Mouse (Mus musculus): ENCODE data around the gene Ipo8. TPM values are rescaled to one million over a fixed set of nuclear protein-coding genes. Genes with fewer than 3 reads are reported as not detected.

Ipo8 gene
- polyA plus RNA-seq, 1 experiment from 2014 or later = 15.4 TPM

GRCm38 (mm10) chr6:148751400-148751799, 79.9 kb downstream of the Ipo8 start:
- no peaks in the 10 kb centered on the region for H3K36me3 ChIP-seq
- H3K9me3 ChIP-seq = no peaks in the 10 kb centered on the region
- H3K4me2 ChIP-seq = no peak overlapping the region
- H3K4me3 ChIP-seq = no peak overlapping the region
- H3K4me1 ChIP-seq = no peaks in the 10 kb centered on the region
- no peak overlapping the region for H3K9ac ChIP-seq
- no peaks in the 10 kb centered on the region for H3K27me3 ChIP-seq (replicated peaks)
- WGBS = 61% methylated on average over 2 of the region's 2 CpGs
- no peak overlapping the region for H3K27ac ChIP-seq (replicated peaks)
- ATAC-seq (ENCODE audit: extremely low read depth, insufficient number of reproducible peaks, low FRiP score, low TSS enrichment) = no peak

DNA sequence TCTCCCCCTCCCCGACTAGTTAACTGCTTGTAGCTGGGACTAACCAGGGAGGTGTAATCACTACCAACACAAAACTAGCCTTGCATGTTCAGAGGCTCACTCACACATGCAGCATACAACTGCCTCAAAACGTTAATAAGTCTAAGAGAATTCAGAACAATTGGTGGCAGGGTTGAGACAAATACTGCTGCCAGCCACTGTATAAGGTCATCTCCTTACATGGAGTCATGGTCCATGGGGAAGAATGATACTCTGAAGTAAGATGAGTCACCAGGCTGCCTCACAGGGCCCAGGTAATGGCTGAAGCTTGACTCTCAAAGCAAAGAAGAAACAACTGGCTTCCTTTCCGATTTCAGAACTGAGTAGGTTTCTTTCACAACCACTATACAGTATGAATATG, 81.1 kb downstream of the Ipo8 start:
- Histone ChIP-seq H3K4me1 (no peaks in the 10 kb centered on the region), H3K27ac (replicated peaks) (no peak overlapping the region), H3K4me3 (no peak overlapping the region), H3K36me3 (no peaks in the 10 kb centered on the region), H3K9me3 (no peaks in the 10 kb centered on the region), H3K9ac (no peak overlapping the region), H3K4me2 (no peak overlapping the region), H3K27me3 (replicated peaks) (no peaks in the 10 kb centered on the region)
- WGBS = 74% methylated on average over 3 of the region's 3 CpGs
- ATAC-seq (ENCODE audit: extremely low read depth, insufficient number of reproducible peaks, low FRiP score, low TSS enrichment) = no peak

DNA sequence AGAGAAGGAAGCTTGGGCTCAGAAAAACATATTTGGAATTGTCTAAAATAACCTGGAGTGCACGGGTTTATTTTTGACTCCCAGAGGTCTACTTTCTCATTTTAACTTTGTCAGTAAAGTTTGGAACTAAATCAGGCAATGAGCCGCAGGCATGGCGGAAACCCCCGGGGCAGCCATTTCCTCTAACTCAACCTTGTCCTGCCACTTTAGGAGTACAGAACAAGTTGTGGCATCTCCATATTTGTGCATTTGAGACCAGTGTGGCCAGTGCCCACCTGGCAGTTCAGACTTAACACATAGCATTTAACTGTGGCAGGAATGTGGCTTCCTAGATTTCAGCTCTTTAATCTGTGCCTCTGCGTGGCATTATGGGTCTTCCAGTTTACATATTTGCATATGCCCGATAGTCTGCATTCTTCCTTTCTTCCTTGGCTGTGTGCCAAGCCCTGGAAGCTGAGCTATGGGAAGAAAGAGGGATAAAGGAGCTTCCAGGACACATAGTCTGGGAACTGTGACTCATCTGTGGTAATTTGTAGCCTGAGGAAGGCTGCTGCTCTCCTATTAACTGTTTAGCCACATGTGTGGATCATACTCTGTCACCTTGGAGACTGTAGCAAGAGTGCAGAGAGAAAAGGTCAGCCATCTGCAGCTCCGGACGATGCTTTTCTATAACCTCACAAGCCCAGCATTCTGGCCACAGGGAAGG, 90.6 kb downstream of the Ipo8 start:
- 65% methylated on average over 8 of the region's 8 CpGs for WGBS

DNA sequence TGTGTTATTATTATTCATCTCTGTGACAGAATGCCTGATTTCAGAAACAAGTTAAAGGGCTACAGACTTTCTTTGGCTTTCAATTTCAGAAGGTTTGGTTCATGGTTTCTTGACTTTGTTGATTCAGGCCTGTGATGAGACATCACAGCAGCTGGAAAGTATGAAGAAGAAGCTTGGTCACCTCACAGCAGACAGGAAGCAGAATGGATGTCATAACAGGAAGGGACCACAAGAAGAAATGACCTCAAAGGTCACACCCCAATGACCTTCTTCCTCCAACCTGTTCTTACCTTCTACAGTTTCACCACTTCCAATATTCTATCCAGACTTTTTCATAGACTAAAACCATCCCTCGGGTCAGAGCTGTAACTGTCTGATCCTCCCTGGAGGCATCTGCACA, 94.9 kb downstream of the Ipo8 start:
- Histone ChIP-seq H3K36me3 (no peaks in the 10 kb centered on the region), H3K27ac (replicated peaks) (no peak overlapping the region), H3K27me3 (replicated peaks) (no peaks in the 10 kb centered on the region), H3K4me3 (no peak overlapping the region), H3K9me3 (no peaks in the 10 kb centered on the region), H3K4me1 (peaks cover 9% of the 10 kb centered on the region), H3K9ac (no peak overlapping the region), H3K4me2 (no peak overlapping the region)
- WGBS = 67% methylated on average over 1 of the region's 1 CpGs
- no peak for ATAC-seq (ENCODE audit: extremely low read depth, insufficient number of reproducible peaks, low FRiP score, low TSS enrichment)

More for the DNA sequence above, 90.6 kb downstream of the Ipo8 start:
- Histone ChIP-seq H3K27ac (replicated peaks) (no peak overlapping the region), H3K4me3 (no peak overlapping the region), H3K27me3 (replicated peaks) (no peaks in the 10 kb centered on the region), H3K36me3 (no peaks in the 10 kb centered on the region), H3K4me1 (peaks cover 9% of the 10 kb centered on the region), H3K9me3 (no peaks in the 10 kb centered on the region), H3K9ac (no peak overlapping the region), H3K4me2 (no peak overlapping the region)
- no peak for ATAC-seq (ENCODE audit: extremely low read depth, insufficient number of reproducible peaks, low FRiP score, low TSS enrichment)

DNA sequence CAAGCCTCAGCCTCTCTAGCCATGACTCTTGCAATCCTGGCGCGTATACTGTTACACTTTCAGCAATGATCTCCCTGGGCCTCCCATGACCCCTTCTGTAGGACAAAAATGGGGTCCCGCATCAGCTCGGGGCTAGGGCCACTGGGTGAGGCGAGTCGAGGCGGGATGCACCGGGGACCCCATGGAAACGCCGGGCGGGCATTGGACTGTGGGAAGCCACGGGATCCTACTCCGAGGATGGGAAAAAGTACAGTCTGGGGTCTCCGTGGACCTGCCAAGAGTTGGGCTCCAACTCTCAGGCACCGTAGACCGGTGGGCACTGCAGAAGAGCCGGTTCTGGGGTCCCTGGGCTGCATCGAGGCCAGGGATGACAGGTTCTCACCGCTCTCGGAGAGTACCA, 97.3 kb downstream of the Ipo8 start:
- no peaks in the 10 kb centered on the region for H3K27me3 ChIP-seq (replicated peaks)
- WGBS = 84% methylated on average over 20 of the region's 20 CpGs
- no peak for ATAC-seq (ENCODE audit: extremely low read depth, insufficient number of reproducible peaks, low FRiP score, low TSS enrichment)
- H3K36me3 ChIP-seq = no peaks in the 10 kb centered on the region
- H3K4me1 ChIP-seq = no peaks in the 10 kb centered on the region
- H3K4me3 ChIP-seq = no peak overlapping the region
- no peak overlapping the region for H3K9ac ChIP-seq
- H3K27ac ChIP-seq (replicated peaks) = no peak overlapping the region
- no peaks in the 10 kb centered on the region for H3K9me3 ChIP-seq
- H3K4me2 ChIP-seq = no peak overlapping the region

DNA sequence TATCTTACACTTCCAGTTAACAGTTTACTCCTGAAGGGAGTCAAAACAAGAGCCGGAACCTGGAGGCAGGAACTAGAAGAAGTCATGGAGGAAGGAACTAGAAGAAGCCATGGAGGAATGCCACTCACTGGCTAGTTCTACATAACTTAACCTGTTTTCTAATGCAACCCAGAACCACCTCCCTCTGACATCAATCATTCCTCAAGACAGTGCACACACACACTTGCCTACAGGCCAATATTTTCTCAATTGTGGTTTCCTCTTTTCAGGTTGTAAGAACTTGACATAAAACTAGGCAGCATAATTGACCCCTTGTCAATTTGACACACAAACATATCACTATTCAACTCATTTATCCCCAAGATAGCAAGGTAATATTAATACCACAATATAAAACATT, 98.3 kb downstream of the Ipo8 start:
- Histone ChIP-seq H3K9ac (no peak overlapping the region), H3K4me1 (0 out of 2 replicates have a peak, but pooled peaks cover 10% of the 10 kb centered on the region), H3K27me3 (replicated peaks) (no peaks in the 10 kb centered on the region), H3K36me3 (no peaks in the 10 kb centered on the region), H3K27ac (replicated peaks) (no peak overlapping the region), H3K4me3 (no peak overlapping the region), H3K9me3 (no peaks in the 10 kb centered on the region), H3K4me2 (no peak overlapping the region)
- ATAC-seq (ENCODE audit: extremely low read depth, insufficient number of reproducible peaks, low FRiP score, low TSS enrichment) = no peak
- WGBS = 80% methylated on average over 1 of the region's 1 CpGs

DNA sequence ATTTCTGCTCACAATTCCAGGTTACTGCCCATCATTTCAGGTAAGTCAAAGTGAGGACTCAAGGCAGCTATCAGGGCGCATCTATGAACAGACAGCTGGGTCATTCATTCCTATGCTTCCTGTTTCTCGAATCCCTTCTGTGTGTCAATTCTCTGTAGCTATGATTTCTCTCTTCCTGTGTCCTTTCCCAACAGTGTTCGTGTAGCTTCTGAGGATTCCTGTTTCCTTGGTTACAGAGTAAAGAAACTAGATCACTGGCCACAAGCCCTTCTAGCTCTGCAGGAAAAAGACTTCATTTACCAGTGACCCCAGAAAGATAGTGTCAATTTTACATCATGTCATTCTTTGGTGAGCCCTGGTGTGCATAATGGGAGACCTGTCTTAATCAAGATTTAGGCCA, 102.7 kb downstream of the Ipo8 start:
- 49% methylated on average over 3 of the region's 3 CpGs for WGBS
- no peak for ATAC-seq (ENCODE audit: extremely low read depth, insufficient number of reproducible peaks, low FRiP score, low TSS enrichment)
- Histone ChIP-seq H3K4me1 (0 out of 2 replicates have a peak, but pooled peaks cover 11% of the 10 kb centered on the region), H3K27ac (replicated peaks) (no peak overlapping the region), H3K9me3 (no peaks in the 10 kb centered on the region), H3K4me3 (no peak overlapping the region), H3K4me2 (no peak overlapping the region), H3K36me3 (no peaks in the 10 kb centered on the region), H3K27me3 (replicated peaks) (no peaks in the 10 kb centered on the region), H3K9ac (no peak overlapping the region)

GRCm38 (mm10) chr6:148727871-148728524, 103.3 kb downstream of the Ipo8 start:
- H3K27me3 ChIP-seq (replicated peaks) = no peaks in the 10 kb centered on the region
- 0 out of 2 replicates have a peak, but pooled peaks cover 11% of the 10 kb centered on the region for H3K4me1 ChIP-seq
- WGBS = 61% methylated on average over 6 of the region's 6 CpGs
- H3K4me2 ChIP-seq = no peak overlapping the region
- no peak overlapping the region for H3K4me3 ChIP-seq
- H3K9ac ChIP-seq = no peak overlapping the region
- H3K27ac ChIP-seq (replicated peaks) = no peak overlapping the region
- H3K36me3 ChIP-seq = no peaks in the 10 kb centered on the region
- ATAC-seq (ENCODE audit: extremely low read depth, insufficient number of reproducible peaks, low FRiP score, low TSS enrichment) = no peak
- no peaks in the 10 kb centered on the region for H3K9me3 ChIP-seq

- Histone ChIP-seq H3K9ac (no peak overlapping the region), H3K9me3 (no peaks in the 10 kb centered on the region), H3K4me1 (0 out of 2 replicates have a peak, but pooled peaks cover 11% of the 10 kb centered on the region), H3K27ac (replicated peaks) (no peak overlapping the region), H3K36me3 (no peaks in the 10 kb centered on the region), H3K27me3 (replicated peaks) (no peaks in the 10 kb centered on the region), H3K4me3 (no peak overlapping the region), H3K4me2 (no peak overlapping the region)
- WGBS = 70% methylated on average over 3 of the region's 3 CpGs
- no peak for ATAC-seq (ENCODE audit: extremely low read depth, insufficient number of reproducible peaks, low FRiP score, low TSS enrichment)
Observed at GRCm38 (mm10) chr6:148724453-148724852, 106.8 kb downstream of the Ipo8 start.

Other genes with a start within 250 kb of the Ipo8 start
- 11.6 and 11.7 TPM in 2 replicates for gene Caprin2, start 64.8 kb upstream of the Ipo8 start, polyA plus RNA-seq (2015; fragmentation: Nextera tagmentation; extraction: Ambion mirVana)
- 65.0 and 79.9 TPM in 2 replicates for gene Sinhcaf, start 115.0 kb upstream of the Ipo8 start, polyA plus RNA-seq (2015; fragmentation: Nextera tagmentation; extraction: Ambion mirVana)

Data from heart, embryonic 13.5 days (tissue).